Mouse (Mus musculus) cortical plate, adult 2 months (tissue): ENCODE data around the gene Map1b. TPM values are rescaled to one million over a fixed set of nuclear protein-coding genes. Genes with fewer than 3 reads are reported as not detected.

Source experiments
- H3K27ac ChIP-seq: fragments of 200-500 bp; 2 replicates; pipeline ENCODE4 v1.5.1; 2012; ENCODE audit warnings: low read length, control low read depth, inconsistent platforms; ENCODE audit not compliant: insufficient read depth
- H3K4me1 ChIP-seq: fragments of 200-500 bp; 2 replicates; pipeline ENCODE4 v1.6.1; 2011; ENCODE audit warnings: low read length; ENCODE audit not compliant: control insufficient read depth, insufficient read depth
- H3K4me3 ChIP-seq: fragments of 200-500 bp; 2 replicates; pipeline ENCODE4 v1.5.1; 2011; ENCODE audit warnings: mild to moderate bottlenecking, low read length, control low read depth; ENCODE audit not compliant: insufficient read depth
- CTCF ChIP-seq: fragments of 200-500 bp; IDR thresholded peaks from 2 replicates; pipeline ENCODE4 v1.5.1; 2011; ENCODE audit warnings: mild to moderate bottlenecking, control low read depth, low read length; ENCODE audit not compliant: insufficient read depth; ENCODE audit errors: extremely low read depth
- POLR2A ChIP-seq: fragments of 200-500 bp; IDR thresholded peaks from 2 replicates; pipeline ENCODE4 v1.6.1; 2011; ENCODE audit warnings: mild to moderate bottlenecking, low read length, control low read depth; ENCODE audit not compliant: insufficient read depth; ENCODE audit errors: extremely low read depth
- polyA plus RNA-seq: library from polyadenylated mRNA; depleted of rRNA; stranded (reverse); fragments of >200 nt; gene quantifications from 2 replicates; pipeline ENCODE4 v1.2.3, GENCODE M21; 2012

The Map1b gene
- polyA plus RNA-seq, 1 experiment = 134 TPM

- H3K4me3 ChIP-seq = no peak overlapping the region
- H3K4me1 ChIP-seq = peaks cover 3% of the 10 kb centered on the region; the same call in 1 of the 2 replicates
- H3K27ac ChIP-seq = no peak overlapping the region
- no peak for TF ChIP-seq CTCF
- no peak for TF ChIP-seq POLR2A
Measured at GRCm38 (mm10) chr13:99554466-99554865, 38.1 kb upstream of the Map1b start.

GRCm38 (mm10) chr13:99552381-99552780 is 36.0 kb upstream of the Map1b start:
- no peak overlapping the region for H3K4me3 ChIP-seq
- TF ChIP-seq CTCF (no peak), POLR2A (no peak)
- H3K4me1 ChIP-seq = peaks cover 3% of the 10 kb centered on the region; the same call in 1 of the 2 replicates
- no peak overlapping the region for H3K27ac ChIP-seq

- peaks cover 3% of the 10 kb centered on the region; the same call in 1 of the 2 replicates for H3K4me1 ChIP-seq
- H3K4me3 ChIP-seq = no peak overlapping the region
- no peak for TF ChIP-seq CTCF
- TF ChIP-seq POLR2A = no peak
- no peak overlapping the region for H3K27ac ChIP-seq
Measured at GRCm38 (mm10) chr13:99550679-99551369, 34.5 kb upstream of the Map1b start.

GRCm38 (mm10) chr13:99550060-99550459 is 33.7 kb upstream of the Map1b start:
- H3K4me3 ChIP-seq = no peak overlapping the region
- H3K4me1 ChIP-seq = peaks cover 3% of the 10 kb centered on the region; the same call in 1 of the 2 replicates
- TF ChIP-seq CTCF (no peak), POLR2A (no peak)
- H3K27ac ChIP-seq = no peak overlapping the region

GRCm38 (mm10) chr13:99549584-99549983 is 33.2 kb upstream of the Map1b start:
- TF ChIP-seq CTCF (no peak), POLR2A (no peak)
- H3K27ac ChIP-seq = no peak overlapping the region
- H3K4me1 ChIP-seq = peaks cover 3% of the 10 kb centered on the region; the same call in 1 of the 2 replicates

GRCm38 (mm10) chr13:99546832-99547231 is 30.5 kb upstream of the Map1b start:
- Histone ChIP-seq H3K4me1 (peaks cover 3% of the 10 kb centered on the region; the same call in 1 of the 2 replicates), H3K27ac (no peak overlapping the region), H3K4me3 (no peak overlapping the region)
- no peak for TF ChIP-seq POLR2A
- TF ChIP-seq CTCF = no peak

More at GRCm38 (mm10) chr13:99549584-99549983, 33.2 kb upstream of the Map1b start:
- H3K4me3 ChIP-seq = no peak overlapping the region

GRCm38 (mm10) chr13:99545201-99545600 is 28.9 kb upstream of the Map1b start:
- Histone ChIP-seq H3K27ac (no peak overlapping the region), H3K4me1 (no peaks in the 10 kb centered on the region; the same call in 1 of the 2 replicates), H3K4me3 (no peak overlapping the region)
- no peak for TF ChIP-seq POLR2A
- TF ChIP-seq CTCF = no peak

- Histone ChIP-seq H3K27ac (no peak overlapping the region), H3K4me1 (no peaks in the 10 kb centered on the region), H3K4me3 (no peak overlapping the region)
- no peak for TF ChIP-seq CTCF
- TF ChIP-seq POLR2A = no peak
Measured at GRCm38 (mm10) chr13:99541429-99542267, 25.3 kb upstream of the Map1b start.

- no peak for TF ChIP-seq POLR2A
- TF ChIP-seq CTCF = no peak
- H3K4me1 ChIP-seq = no peaks in the 10 kb centered on the region
Measured at GRCm38 (mm10) chr13:99539288-99539687, 22.9 kb upstream of the Map1b start.

GRCm38 (mm10) chr13:99538851-99539250 is 22.5 kb upstream of the Map1b start:
- TF ChIP-seq CTCF (no peak), POLR2A (no peak)
- Histone ChIP-seq H3K27ac (no peak overlapping the region), H3K4me1 (no peaks in the 10 kb centered on the region), H3K4me3 (no peak overlapping the region)

More at GRCm38 (mm10) chr13:99539288-99539687, 22.9 kb upstream of the Map1b start:
- Histone ChIP-seq H3K27ac (no peak overlapping the region), H3K4me3 (no peak overlapping the region)
